Mouse (Mus musculus): ENCODE measurements around the gene Mip.
A peak's percentile ranks its signal among the peaks of the same experiment; 100 is the strongest.
"Not testable (repeated sequence)": the region's sequence is repeated elsewhere in the genome, so short reads cannot be mapped to it uniquely, and the experiment has no call there.

Mip gene

GRCm38 (mm10) chr10:128211390-128212108 lies 14.1 kb upstream of the Mip start, which contains the start of gene Spryd4:
Spryd4 (minus strand) TSS chr10:128211807.
- DNase-seq (ENCODE audit: low read depth, low spot score), result peak; percentile 95

DNA sequence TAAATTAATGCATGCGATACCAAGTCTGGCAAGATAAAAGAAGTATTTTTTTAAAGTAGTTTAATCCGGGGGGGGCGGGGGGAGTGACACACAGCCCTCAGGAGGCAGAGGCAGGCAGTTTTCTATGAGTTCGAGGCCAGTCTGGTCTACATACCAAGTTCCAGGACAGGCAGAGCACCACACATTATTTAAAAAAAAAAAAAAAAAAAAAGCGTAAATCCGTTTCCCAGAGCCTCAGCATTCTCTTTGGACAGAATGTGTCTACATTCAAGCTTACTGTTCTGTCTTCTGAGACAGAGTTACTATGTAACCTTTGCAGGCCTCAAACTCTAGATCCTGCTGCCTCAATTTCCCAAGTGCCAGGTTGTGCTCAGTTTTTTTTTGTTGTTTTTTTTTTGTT lies 13.5 kb upstream of the Mip start:
- DNase-seq (ENCODE audit: low read depth, low spot score), result no peak

DNA sequence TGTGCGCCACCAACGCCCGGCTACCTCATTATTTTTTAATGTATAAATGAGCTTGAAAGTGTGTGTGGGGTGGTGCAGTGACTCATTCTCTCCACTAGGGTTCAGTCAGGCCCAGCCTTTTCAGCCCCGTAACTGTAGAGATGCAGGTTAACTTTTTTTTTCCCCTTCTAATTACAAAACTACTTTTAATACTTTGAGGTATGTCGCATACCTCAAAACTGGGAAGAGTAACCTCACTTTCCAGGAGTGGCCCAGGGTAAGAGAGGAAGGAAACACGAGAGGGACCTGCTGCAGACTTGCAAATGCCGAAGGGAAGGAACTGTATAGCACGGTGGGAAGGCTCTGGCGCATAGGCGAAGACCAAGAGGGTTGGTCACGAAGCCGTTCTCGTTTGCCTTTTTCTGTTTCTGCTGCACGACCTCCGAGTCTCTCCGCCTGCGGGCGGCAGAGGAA lies 12.7 kb upstream of the Mip start:
- peak; percentile 90 for DNase-seq (ENCODE audit: low read depth, low spot score)

- not testable (repeated sequence) for DNase-seq (ENCODE audit: low read depth, low spot score)
These were observed 11.5 kb upstream of the Mip start for GRCm38 (mm10) chr10:128214112-128214511.

DNA sequence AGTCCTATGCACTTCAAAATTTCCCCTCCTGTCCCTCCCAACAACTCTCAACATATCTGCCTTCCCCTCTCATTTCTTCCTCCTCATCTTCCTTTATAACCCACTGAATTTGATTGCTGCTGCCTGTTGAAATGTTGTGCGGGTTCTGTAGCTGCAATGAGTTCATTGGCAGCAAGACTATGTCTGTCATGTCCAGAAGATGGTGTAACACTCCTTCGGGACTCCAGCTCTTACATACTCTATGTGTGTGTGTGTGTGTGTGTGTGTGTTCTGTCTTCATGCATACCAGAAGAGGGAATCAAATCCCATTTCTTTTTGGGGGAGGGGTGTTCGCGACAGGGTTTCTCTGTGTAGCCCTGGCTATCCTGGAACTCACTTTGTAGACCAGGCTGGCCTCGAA lies 10.7 kb upstream of the Mip start:
- no peak for DNase-seq (ENCODE audit: low read depth, low spot score)

DNA sequence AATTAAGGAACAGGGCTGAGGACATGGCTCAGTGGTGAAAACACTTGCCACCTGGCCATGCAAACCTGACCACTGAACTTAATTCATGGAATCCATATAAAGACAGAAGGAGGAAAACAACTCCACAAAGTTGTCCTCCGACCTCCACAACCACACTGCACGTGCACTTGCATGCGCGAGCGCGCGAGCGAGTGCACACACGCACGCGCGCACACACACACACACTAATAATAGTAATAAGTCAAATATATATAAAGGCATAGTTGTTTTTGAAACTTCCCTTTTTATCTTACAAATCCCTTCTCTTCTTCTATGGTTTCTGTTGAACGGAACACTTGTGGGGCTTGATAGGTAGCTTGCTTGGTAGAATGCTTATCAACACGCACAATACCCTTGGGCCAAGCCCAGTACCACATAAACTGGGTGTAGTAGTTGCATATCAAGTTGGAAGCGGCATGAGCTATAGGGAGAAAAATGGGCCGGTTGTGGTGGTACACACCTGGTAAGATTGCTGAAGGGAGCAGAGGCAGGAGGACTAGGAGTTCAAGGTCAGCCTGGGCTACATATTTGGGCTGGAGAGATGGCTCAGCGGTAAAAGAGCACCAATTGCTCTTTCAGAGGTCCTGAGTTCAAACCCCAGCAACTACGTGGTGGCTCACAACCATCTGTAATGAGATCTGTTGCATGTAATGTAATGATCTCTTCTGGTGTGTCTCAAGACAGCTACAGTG lies 7.1 kb upstream of the Mip start:
- no peak for DNase-seq (ENCODE audit: low read depth, low spot score)

DNA sequence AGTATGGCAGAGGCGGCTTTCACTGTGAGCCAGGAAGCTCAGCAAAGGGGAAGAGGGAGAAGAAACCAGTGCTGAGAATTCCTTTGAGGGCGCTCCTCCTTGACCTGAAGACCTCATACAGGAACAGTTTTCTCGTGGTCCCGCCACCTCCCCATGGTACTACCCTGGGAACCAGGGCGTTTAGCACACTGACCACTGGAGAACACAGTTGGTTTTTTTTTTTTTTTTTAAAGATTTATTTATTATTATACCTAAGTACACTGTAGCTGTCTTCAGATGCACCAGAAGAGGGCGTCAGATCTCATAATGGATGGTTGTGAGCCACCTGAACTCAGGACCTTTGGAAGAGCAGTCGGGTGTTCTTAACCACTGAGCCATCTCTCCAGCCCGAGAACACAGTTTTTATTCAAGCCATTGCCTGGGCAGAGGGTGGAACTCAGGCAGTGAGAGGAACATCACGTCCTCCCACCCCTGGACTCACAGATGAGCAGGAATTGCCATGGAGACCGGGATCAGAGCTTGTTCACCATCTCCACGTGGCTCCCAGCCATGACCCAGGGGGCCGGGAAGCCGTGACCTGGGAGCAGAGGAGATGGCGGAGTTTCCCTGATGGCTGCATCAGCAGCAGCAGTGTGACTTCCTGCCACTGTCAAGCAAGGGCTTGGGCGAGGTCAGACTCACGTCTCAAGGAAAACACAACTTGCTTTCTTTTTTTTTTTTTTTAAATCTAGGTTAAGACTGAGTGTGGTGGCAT lies 3.9 kb upstream of the Mip start:
- no peak for DNase-seq (ENCODE audit: low read depth, low spot score)

- DNase-seq (ENCODE audit: low read depth, low spot score), result no peak
These were observed 574 bp upstream of the Mip start for GRCm38 (mm10) chr10:128225064-128225463.

GRCm38 (mm10) chr10:128227592-128227991 lies 2.0 kb downstream of the Mip start:
- DNase-seq (ENCODE audit: low read depth, low spot score), result no peak

DNA sequence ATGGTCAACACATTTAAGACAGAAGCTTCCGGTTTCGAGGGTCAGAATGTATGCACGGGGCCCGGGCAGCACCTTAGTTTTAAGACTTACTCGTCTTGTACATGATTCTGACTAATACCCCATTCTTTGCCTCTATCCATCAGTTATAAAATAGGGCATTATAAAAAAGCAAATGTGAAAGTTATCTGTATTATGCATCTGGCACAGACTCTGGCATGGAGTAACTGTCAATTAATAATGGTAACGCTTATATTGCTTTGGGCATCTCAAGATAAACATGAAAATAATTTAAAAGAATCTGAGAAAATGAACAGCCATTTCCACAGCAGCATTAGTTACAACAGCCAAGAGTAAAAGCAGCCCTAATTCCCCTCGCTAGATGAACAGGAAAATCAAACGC lies 2.4 kb downstream of the Mip start:
- DNase-seq (ENCODE audit: low read depth, low spot score), result no peak

- no peak for DNase-seq (ENCODE audit: low read depth, low spot score)
These were observed 4.9 kb downstream of the Mip start for GRCm38 (mm10) chr10:128230582-128230981.

DNA sequence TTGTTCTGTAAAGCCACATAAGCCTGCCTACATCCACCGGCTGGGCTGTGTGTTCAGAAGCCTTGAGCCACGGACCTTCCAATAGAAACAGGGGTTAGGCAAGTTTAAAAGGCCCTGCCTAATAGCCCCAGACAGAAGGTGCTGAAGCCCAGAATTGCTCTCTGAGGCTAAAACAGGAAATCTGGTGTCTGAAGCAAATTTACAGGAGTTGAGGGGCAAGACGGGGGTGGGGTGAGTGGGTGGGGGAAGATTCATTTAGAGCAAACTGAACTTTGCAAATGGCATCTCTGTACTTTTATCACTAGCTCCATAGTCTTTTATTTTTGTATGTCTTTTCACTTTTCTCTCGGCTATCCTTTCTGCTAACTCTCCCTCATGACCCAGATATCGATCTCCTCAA lies 5.5 kb downstream of the Mip start:
- DNase-seq (ENCODE audit: low read depth, low spot score), result no peak

DNA sequence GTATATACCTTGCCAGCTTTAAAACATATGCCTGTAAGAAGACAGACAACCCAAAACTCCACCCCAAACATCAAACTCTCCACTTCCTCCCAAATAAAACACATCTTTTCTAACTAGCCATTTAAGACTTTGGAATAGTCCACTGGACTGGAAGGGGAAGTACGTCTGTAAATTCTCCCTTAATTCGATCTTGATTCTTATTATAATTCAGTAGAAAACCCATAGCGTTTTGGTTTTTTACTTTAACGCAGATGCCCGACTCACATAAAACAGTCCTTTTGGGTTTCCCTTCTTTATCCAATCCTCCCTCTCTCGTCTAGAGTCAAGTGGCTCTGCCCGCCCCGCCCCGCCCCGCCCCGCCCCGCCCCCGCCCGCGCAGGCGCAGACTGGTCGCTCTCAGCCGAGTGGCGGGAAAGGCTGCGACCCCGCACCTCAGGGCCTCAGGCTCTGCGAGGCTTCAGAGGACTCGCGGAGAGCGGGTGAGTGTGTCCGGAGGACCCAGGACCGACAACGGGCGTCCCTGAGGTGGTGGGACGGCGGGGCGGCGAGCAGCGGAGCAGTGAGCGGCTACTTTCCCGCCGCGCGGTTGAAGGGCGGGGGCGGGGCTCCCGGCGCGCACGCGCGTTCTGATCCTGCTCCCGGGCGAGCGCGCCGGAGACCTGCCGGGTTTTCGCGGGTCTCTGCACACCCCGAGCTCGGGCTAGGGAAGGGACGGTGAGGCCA lies 6.2 kb downstream of the Mip start, which contains the start of gene Timeless:
Gene Timeless (plus strand): TSS at position 369 of the 723 bp plus-strand sequence.
- DNase-seq (ENCODE audit: low read depth, low spot score), result peak; percentile 79

- DNase-seq (ENCODE audit: low read depth, low spot score), result peak; percentile 95
These were observed 6.9 kb downstream of the Mip start for GRCm38 (mm10) chr10:128232420-128232985.

DNA sequence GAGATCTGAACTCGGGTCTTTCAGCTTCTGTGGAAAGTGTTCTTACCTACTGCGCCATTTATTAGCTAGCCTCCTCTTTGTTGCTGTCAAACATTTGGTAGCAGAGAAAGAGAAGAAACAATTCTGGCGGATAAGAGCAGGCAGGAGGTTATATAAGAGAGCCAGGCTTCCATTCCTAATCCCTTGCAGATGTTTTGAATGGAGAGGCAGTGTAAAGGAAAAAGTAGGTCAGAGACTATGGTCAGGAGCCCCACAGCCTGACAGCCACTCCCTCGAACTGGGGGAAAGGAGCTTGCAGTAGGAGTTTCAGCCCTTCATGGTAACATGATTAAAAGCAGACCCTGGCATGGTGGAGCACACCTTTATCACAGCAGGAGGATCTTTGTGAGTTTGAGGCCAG lies 10.7 kb downstream of the Mip start:
- peak; percentile 29 for DNase-seq (ENCODE audit: low read depth, low spot score)

DNA sequence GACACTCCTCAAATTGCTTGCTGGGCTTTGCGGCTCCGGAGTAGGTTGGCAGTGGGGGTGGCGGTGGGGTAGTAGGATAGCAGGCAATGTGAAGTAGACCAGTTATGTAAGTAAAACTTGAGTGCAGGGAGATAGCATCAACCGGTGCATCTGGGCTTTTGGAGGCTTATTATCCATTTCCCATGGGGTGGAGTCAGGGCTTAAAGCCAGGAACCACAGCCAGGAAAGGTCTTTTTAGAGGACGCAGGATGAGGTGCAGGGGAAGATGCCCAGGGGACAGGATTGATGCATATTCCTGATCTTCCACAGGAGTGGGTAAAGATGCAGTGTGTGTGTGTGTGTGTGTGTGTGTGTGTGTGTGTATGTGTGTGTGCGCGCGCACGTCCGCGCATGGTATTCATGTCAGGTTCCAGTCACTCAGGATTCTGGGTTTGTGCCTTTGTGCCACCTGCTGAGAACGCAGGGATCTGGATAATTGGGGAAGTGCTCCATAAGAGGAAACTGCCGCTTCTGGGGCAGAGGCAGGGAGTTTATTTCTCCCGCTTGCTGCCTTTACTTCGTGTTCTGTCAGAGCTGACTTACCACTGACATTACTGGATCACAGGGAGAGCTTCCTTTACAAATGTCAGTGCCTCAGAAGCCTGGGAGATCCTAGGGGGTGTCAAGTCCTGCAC lies 12.3 kb downstream of the Mip start:
- DNase-seq (ENCODE audit: low read depth, low spot score), result peak; percentile 71

DNA sequence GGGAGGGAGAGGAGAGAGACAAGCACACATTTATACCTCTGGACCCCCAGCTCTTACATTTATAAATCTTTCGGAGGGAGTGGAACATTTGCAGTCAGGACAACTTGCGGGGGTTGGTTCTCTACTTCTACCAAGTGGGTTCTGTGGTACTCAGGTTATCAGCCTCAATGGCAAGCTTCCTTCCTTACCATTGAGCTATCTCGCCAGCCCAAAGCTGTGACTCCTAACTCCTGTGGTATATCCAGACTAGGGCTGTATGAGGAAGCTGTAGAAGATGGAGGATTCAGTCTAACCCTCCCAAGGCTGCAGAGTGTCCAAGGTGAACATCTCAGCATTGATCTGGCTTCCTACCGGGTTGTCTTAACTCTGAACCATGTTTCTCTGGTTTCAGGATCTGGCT lies 13.5 kb downstream of the Mip start:
- DNase-seq (ENCODE audit: low read depth, low spot score), result no peak

- DNase-seq (ENCODE audit: low read depth, low spot score), result no peak
These were observed 14.5 kb downstream of the Mip start for GRCm38 (mm10) chr10:128240131-128240530.

GRCm38 (mm10) chr10:128243252-128243651 lies 17.6 kb downstream of the Mip start:
- no peak for DNase-seq (ENCODE audit: low read depth, low spot score)

GRCm38 (mm10) chr10:128244121-128244520 lies 18.5 kb downstream of the Mip start:
- DNase-seq (ENCODE audit: low read depth, low spot score), result no peak

Measured in brain, adult 2 months (tissue).